Mouse (Mus musculus) left cerebral cortex, postnatal 36 days (tissue): ENCODE results near the gene Mrc1. TPM values are rescaled to one million over a fixed set of nuclear protein-coding genes. Genes with fewer than 3 reads are reported as not detected.
"Not testable (repeated sequence)": the region's sequence is repeated elsewhere in the genome, so short reads cannot be mapped to it uniquely, and the experiment has no call there.

Experiments used
- DNase-seq, 2 experiments: peaks; one replicate each; pipeline ENCODE4 v3.0.0; 2021 to 2022; ENCODE audit warnings: low spot score in 2 of 2, mixed read lengths in 1 of 2
- intact Hi-C: fragments of 180-260 bp; cut with DNase I; formaldehyde crosslinking; loops from one replicate; pipeline ENCODE4 v1.15.1; 2025
- total RNA-seq, 2 experiments: library from RNA; stranded (reverse); gene quantifications; 2 replicates each; pipeline ENCODE4 v1.2.3; 2021

Mrc1 gene
- total RNA-seq = 1 to 10 TPM; 3.5 to 6.5 TPM

DNA sequence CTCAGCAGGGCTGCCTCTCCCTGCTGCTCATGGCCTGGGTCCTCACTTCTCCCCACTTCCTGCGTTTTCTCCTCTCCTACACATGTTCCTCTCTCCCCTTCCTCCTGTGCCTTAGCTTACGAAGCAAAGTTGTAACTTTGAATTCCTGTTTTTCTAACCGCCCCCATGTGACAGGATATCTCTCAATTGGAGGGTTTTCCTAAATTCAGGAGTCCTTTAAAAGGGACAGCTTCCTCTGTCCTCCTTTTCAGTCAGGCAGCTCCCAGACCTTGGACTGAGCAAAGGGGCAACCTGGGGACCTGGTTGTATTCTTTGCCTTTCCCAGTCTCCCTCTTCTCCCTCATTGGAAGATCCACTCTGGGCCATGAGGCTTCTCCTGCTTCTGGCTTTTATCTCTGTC lies at the start of gene Mrc1:
Gene Mrc1, plus strand, starts transcription at position 244 of the 400 bp plus-strand sequence.
- DNase-seq = no peak
- intact Hi-C loops = no loop called here

GRCm38 (mm10) chr2:14184375-14184774 lies 44.8 kb upstream of the Mrc1 start:
- intact Hi-C loops = no loop called here
- DNase-seq = no peak

GRCm38 (mm10) chr2:14190684-14191083 lies 38.5 kb upstream of the Mrc1 start:
- intact Hi-C loops = no loop called here

GRCm38 (mm10) chr2:14191601-14192000 lies 37.6 kb upstream of the Mrc1 start:
- DNase-seq = no peak
- intact Hi-C loops = no loop called here

More at GRCm38 (mm10) chr2:14190684-14191083, 38.5 kb upstream of the Mrc1 start:
- no peak for DNase-seq

GRCm38 (mm10) chr2:14192046-14192445 lies 37.1 kb upstream of the Mrc1 start:
- DNase-seq = no peak
- intact Hi-C loops = no loop called here

- not testable (repeated sequence) for DNase-seq
Measured at GRCm38 (mm10) chr2:14198325-14198903, 30.8 kb upstream of the Mrc1 start.

GRCm38 (mm10) chr2:14199621-14200020 lies 29.6 kb upstream of the Mrc1 start:
- intact Hi-C loops = no loop called here
- DNase-seq = no peak

More at GRCm38 (mm10) chr2:14198325-14198903, 30.8 kb upstream of the Mrc1 start:
- intact Hi-C loops = not testable (repeated sequence)

DNA sequence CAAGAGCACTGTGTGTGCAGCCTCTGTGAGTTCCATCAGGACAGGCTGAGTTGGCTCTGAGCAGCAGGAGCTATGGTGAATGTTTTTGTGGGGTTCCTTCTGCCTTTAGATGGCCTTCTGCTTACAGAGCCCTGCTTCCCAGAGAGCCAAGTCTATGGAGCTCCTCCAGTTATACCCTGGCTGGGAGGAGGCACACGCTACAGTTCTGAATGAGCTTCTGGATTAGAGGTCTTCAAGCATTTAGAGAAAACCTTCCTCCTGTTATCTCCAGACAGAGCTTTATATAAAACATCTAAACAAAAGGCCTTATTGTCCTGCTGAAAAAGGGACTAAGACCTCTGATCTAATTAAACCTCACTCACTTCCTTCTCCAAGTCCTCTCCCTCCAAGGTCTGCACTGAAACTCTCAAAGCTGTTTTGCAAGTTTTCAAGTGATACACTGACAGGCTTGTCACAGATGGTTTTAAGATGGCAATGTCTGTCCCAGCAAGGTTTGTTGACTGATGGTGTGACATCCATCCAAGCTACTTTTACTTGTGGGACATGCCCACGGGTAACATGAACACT lies 28.2 kb upstream of the Mrc1 start:
- intact Hi-C loops, DNase-seq: not testable (repeated sequence)

GRCm38 (mm10) chr2:14204308-14204707 lies 24.9 kb upstream of the Mrc1 start:
- no peak for DNase-seq
- intact Hi-C loops = no loop called here

DNA sequence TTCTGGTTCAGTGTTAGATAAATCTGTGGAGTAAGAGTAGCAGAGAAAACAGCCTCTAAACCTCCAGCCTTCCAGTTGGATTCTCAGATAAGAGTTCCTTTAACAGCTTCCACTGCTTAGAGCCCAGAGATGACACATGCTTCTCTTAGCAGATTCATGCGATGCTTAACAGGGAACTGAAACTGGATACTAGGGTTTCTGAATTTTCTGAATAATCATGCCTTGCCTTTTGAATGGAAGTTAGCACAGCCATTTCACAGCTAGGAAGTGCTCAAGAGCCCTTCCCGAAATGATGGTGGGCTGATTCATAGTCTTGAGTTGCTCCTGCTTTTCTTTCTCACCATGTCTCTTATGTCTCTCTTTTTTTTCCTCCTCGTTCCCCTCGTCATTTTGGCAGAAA lies 22.4 kb upstream of the Mrc1 start:
- DNase-seq = no peak
- intact Hi-C loops = no loop called here

GRCm38 (mm10) chr2:14210731-14211130 lies 18.5 kb upstream of the Mrc1 start:
- intact Hi-C loops = no loop called here
- no peak for DNase-seq

- intact Hi-C loops = no loop called here
- DNase-seq = no peak
Measured at GRCm38 (mm10) chr2:14211606-14212005, 17.6 kb upstream of the Mrc1 start.

DNA sequence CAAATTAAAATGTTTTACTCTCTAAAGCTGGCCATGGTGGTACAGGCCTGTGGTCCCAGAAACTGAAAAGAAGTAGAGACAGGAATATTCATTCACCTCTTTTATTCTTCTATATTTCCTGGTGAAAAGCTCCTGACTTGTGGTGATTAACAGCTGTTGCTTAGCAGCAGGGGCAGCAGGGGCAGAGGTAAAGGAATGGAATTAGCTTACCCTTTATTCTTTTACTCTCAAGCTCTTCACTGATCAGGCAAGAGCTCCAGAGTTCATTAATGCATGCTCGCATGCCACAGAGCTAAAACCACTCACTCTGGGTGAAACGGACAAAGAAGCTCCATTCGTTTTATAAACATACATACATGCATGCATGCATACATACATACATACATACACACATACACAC lies 14.4 kb upstream of the Mrc1 start:
- intact Hi-C loops = no loop called here
- no peak for DNase-seq

DNA sequence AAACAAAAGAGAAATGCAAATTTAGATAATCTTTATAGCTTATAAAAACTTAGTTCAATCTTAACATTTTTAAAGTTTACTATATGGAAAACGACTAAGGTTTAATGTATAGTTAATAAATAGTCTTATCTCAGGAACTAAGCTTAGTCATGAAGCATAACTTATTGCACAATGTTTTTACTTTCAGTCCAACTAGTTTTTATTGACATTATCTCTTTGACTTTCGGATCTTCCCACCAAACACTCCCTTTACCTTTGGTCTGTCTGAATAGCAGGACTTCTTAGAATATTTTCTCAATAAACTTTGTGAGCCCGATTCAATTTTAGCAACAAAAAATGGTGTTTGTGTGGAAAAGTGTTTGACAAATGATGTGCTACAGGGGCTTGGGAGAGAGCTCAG lies 12.5 kb upstream of the Mrc1 start:
- no peak for DNase-seq
- intact Hi-C loops = no loop called here

GRCm38 (mm10) chr2:14218126-14218525 lies 11.1 kb upstream of the Mrc1 start:
- DNase-seq = no peak

DNA sequence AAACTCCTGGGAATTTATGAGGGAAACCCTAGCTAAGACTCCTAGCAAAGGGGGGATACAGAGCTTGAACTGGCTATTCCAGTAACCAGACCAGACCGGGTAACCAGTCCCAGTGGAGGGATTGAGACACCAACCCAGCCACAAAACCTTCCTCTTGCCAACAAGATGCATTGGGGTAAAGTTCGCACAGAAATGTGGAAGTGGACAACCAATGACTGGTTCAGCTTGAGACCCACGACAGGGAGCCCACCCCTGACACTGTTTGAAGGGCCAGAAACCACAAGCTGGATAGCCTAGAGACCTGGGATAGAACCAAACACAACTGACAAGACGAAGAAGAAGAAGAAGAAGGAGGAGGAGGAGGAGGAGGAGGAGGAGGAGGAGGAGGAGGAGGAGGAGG lies 4.8 kb upstream of the Mrc1 start:
- no peak for DNase-seq
- intact Hi-C loops = no loop called here

More at GRCm38 (mm10) chr2:14218126-14218525, 11.1 kb upstream of the Mrc1 start:
- intact Hi-C loops = no loop called here

DNA sequence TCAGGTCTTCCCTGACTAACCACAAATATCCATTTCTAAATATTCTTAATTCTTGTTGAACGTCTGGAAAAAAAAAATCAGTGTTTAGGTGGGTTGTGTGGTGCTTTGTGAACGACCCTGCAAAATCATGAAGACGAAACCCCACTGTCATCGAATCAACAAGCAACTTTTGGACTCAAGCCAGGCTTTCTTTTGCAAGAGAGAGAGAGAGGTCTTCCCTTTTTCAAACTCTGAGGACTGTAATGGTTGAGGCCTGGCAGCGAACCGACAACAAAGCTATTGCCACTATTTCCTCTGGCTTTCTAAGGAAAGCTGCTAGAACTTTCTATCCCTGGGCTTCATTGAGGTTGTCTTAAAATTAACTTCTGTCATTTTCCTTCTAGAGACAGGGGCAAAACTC lies 697 bp upstream of the Mrc1 start:
- DNase-seq = no peak
- intact Hi-C loops = no loop called here

- DNase-seq = no peak
- intact Hi-C loops = no loop called here
Measured at GRCm38 (mm10) chr2:14229979-14230378, 787 bp downstream of the Mrc1 start.

GRCm38 (mm10) chr2:14232897-14233296 lies 3.7 kb downstream of the Mrc1 start:
- no peak for DNase-seq
- intact Hi-C loops = no loop called here

DNA sequence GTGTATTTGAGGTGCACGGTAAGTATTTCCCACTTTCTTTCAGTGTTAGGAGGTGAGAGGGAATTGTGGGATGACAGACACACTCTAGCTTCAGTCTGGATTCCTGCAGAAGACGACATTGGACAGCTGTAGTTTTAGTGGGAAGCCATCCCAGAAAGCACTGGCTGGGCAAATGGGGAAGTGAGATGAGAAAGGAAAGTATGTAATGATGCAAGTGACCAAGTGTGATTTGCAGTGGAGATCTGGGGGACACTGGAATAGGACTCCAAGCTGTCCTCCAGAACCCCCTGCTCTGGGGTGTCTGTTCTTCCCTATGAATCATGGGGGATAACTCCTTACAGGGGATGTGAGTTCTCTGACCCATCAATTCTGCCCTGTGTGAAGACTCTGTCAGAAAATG lies 4.8 kb downstream of the Mrc1 start:
- intact Hi-C loops = no loop called here
- DNase-seq = no peak

GRCm38 (mm10) chr2:14235319-14235718 lies 6.1 kb downstream of the Mrc1 start:
- intact Hi-C loops = no loop called here

GRCm38 (mm10) chr2:14236920-14237319 lies 7.7 kb downstream of the Mrc1 start:
- DNase-seq = no peak
- intact Hi-C loops = no loop called here

More at GRCm38 (mm10) chr2:14235319-14235718, 6.1 kb downstream of the Mrc1 start:
- DNase-seq = no peak
